In genomic region chr8:70691727-70692231, GRCm38 (mm10) we compare ENCODE assay signal across 8 mouse cellular contexts. TPM values are rescaled to one million over a fixed set of nuclear protein-coding genes. Genes with fewer than 3 reads are reported as not detected.
A peak's percentile ranks its signal among the peaks of the same experiment; 100 is the strongest.
DNase-seq lines count a peak whose midpoint lies in the region; ATAC-seq lines count a peak whose summit lies in the region.

No protein-coding gene starts in this region.

- no peaks in the 10 kb centered on the region for H3K27me3 ChIP-seq in hindbrain, embryonic 14.5 days (ENCODE audit: control insufficient read depth, insufficient read depth, low read length)
- H3K27me3 ChIP-seq in stomach, embryonic 15.5 days (replicated peaks): no peaks in the 10 kb centered on the region

- peak overlapping the region; percentile 52 for H3K4me2 ChIP-seq in hindbrain, embryonic 14.5 days (replicated peaks)
- H3K4me2 ChIP-seq in stomach, embryonic 15.5 days: peak overlapping the region; percentile 53

- under 1% methylated on average over 18 of the region's 20 CpGs for WGBS in hindbrain, embryonic 14.5 days
- 3% methylated on average over 20 of the region's 20 CpGs for WGBS in stomach, embryonic 15.5 days

- no peaks in the 10 kb centered on the region for H3K9me3 ChIP-seq in hindbrain, embryonic 14.5 days (ENCODE audit: control insufficient read depth, low read length)
- no peaks in the 10 kb centered on the region for H3K9me3 ChIP-seq in stomach, embryonic 15.5 days

- 0 out of 2 replicates have a peak overlapping the region, but pooled peaks have one; percentile 49 for H3K27ac ChIP-seq in hindbrain, embryonic 14.5 days
- H3K27ac ChIP-seq in stomach, embryonic 15.5 days: peak overlapping the region; percentile 65

- H3K36me3 ChIP-seq in hindbrain, embryonic 14.5 days (replicated peaks; ENCODE audit: control insufficient read depth, insufficient read depth): no peaks in the 10 kb centered on the region
- H3K36me3 ChIP-seq in stomach, embryonic 15.5 days: no peaks in the 10 kb centered on the region

- DNase-seq in right cerebral cortex, postnatal 14 days: peak; percentile 38
- DNase-seq in right cerebral cortex, adult 2 months (ENCODE audit: low spot score in 2 of 2): no peak
- peak; percentile 42 for DNase-seq in hindbrain, embryonic 14.5 days (ENCODE audit: low spot score)
- peak; percentile 48 for DNase-seq in liver
- no peak for DNase-seq in cerebellum, adult 8-10 months
- no peak for DNase-seq in gastrocnemius, postnatal 4 days (ENCODE audit: low spot score in 2 of 2)
- no peak for DNase-seq in layer of hippocampus, postnatal 36 days

- H3K9ac ChIP-seq in hindbrain, embryonic 14.5 days: peak overlapping the region; percentile 41
- no peak overlapping the region for H3K9ac ChIP-seq in stomach, embryonic 15.5 days

- H3K4me1 ChIP-seq in hindbrain, embryonic 14.5 days (replicated peaks; ENCODE audit: control insufficient read depth, insufficient read depth, low read length): peaks cover 27% of the 10 kb centered on the region
- H3K4me1 ChIP-seq in stomach, embryonic 15.5 days: peaks cover 52% of the 10 kb centered on the region

- H3K4me3 ChIP-seq in hindbrain, embryonic 14.5 days (replicated peaks; ENCODE audit: low read length): peak overlapping the region; percentile 23
- peak overlapping the region; percentile 34 for H3K4me3 ChIP-seq in stomach, embryonic 15.5 days (replicated peaks)

- ATAC-seq in hindbrain, embryonic 14.5 days (ENCODE audit: low FRiP score): peak; percentile 39
- ATAC-seq in stomach, embryonic 15.5 days (ENCODE audit: insufficient read depth, low FRiP score, low read depth): peak; percentile 5; the same call in 1 of the 2 replicates

RNA-seq across cellular contexts. Expression of gene Jund, which starts 7.0 kb away (rescaled TPM):
- 128 and 144 TPM in 2 replicates for polyA plus RNA-seq in hindbrain, embryonic 14.5 days (2014; fragmentation: Nextera tagmentation; extraction: Ambion mirVana)
- polyA plus RNA-seq in stomach, embryonic 15.5 days (2015; fragmentation: Nextera tagmentation; extraction: Ambion mirVana): 84.4 and 84.6 TPM in 2 replicates
- 100 to 1,000 TPM; 201 to 228 TPM for total RNA-seq in gastrocnemius, postnatal 4 days (2021)
- 100 to 1,000 TPM; 157 to 183 TPM for total RNA-seq in layer of hippocampus, postnatal 36 days (2021)

RNA-seq across cellular contexts. Expression of gene Iqcn, which starts 11.5 kb away (rescaled TPM):
- 0.07 and 0.15 TPM in 2 replicates for polyA plus RNA-seq in hindbrain, embryonic 14.5 days (2014; fragmentation: Nextera tagmentation; extraction: Ambion mirVana)
- 0.04 TPM in 1 of 2 replicates, not detected in the other for polyA plus RNA-seq in stomach, embryonic 15.5 days (2015; fragmentation: Nextera tagmentation; extraction: Ambion mirVana)
- not detected for total RNA-seq in gastrocnemius, postnatal 4 days (2021)
- total RNA-seq in layer of hippocampus, postnatal 36 days (2021): under 1 TPM; 0.08 to 0.10 TPM

RNA-seq across cellular contexts. Expression of gene Lsm4, which starts 18.7 kb away (rescaled TPM):
- polyA plus RNA-seq in hindbrain, embryonic 14.5 days (2014; fragmentation: Nextera tagmentation; extraction: Ambion mirVana): 180 and 197 TPM in 2 replicates
- 271 and 297 TPM in 2 replicates for polyA plus RNA-seq in stomach, embryonic 15.5 days (2015; fragmentation: Nextera tagmentation; extraction: Ambion mirVana)
- total RNA-seq in gastrocnemius, postnatal 4 days (2021): 10 to 100 TPM; 70.1 to 84.7 TPM
- total RNA-seq in layer of hippocampus, postnatal 36 days (2021): 10 to 100 TPM; 60.3 to 68.5 TPM

RNA-seq across cellular contexts. Expression of gene Gm3336, which starts 26.6 kb away (rescaled TPM):
- polyA plus RNA-seq in hindbrain, embryonic 14.5 days (2014; fragmentation: Nextera tagmentation; extraction: Ambion mirVana): not detected in 2 replicates
- polyA plus RNA-seq in stomach, embryonic 15.5 days (2015; fragmentation: Nextera tagmentation; extraction: Ambion mirVana): 1.1 and 1.9 TPM in 2 replicates
- not detected for total RNA-seq in gastrocnemius, postnatal 4 days (2021)
- not detected for total RNA-seq in layer of hippocampus, postnatal 36 days (2021)

RNA-seq across cellular contexts. Expression of gene Pgpep1, which starts 31.6 kb away (rescaled TPM):
- 74.0 and 89.3 TPM in 2 replicates for polyA plus RNA-seq in hindbrain, embryonic 14.5 days (2014; fragmentation: Nextera tagmentation; extraction: Ambion mirVana)
- 49.9 and 57.9 TPM in 2 replicates for polyA plus RNA-seq in stomach, embryonic 15.5 days (2015; fragmentation: Nextera tagmentation; extraction: Ambion mirVana)
- 10 to 100 TPM; 41.4 to 47.0 TPM for total RNA-seq in gastrocnemius, postnatal 4 days (2021)
- total RNA-seq in layer of hippocampus, postnatal 36 days (2021): 10 to 100 TPM; 23.1 TPM

Comparison
In these comparisons a context has a peak if more than half of its experiments do, and no peak if none do; other contexts are left out.
1. DNase-seq: peak in right cerebral cortex, postnatal 14 days (single experiment), hindbrain, embryonic 14.5 days (single experiment) and liver (single experiment); none in right cerebral cortex, adult 2 months (0 of 2), cerebellum, adult 8-10 months (single experiment), gastrocnemius, postnatal 4 days (0 of 2) and layer of hippocampus, postnatal 36 days (0 of 2).